Mouse (Mus musculus) lung, embryonic 14.5 days (tissue): ENCODE results near the gene Btbd6. TPM values are rescaled to one million over a fixed set of nuclear protein-coding genes. Genes with fewer than 3 reads are reported as not detected.

Experiments
- ATAC-seq: fragments of 200-750 bp; cut with Nextera tagmentation; 2 replicates; pipeline ENCODE4 v1.8.0; 2017; ENCODE audit warnings: mild to moderate bottlenecking, moderate TSS enrichment, moderate library complexity; ENCODE audit not compliant: insufficient read depth
- DNase-seq: peaks from one replicate; pipeline ENCODE4 v3.0.0-alpha.2; 2015
- H3K27ac ChIP-seq: fragments of 300-500 bp; sonication (generic); 2 replicates; pipeline ENCODE4 v1.5.1; 2014; ENCODE audit warnings: low read depth, mild to moderate bottlenecking, moderate library complexity
- H3K27me3 ChIP-seq: fragments of 300-500 bp; sonication (generic); 2 replicates; pipeline ENCODE4 v1.6.1; 2014; ENCODE audit warnings: low read length, control low read depth; ENCODE audit not compliant: insufficient read depth
- H3K36me3 ChIP-seq: fragments of 300-500 bp; sonication (generic); 2 replicates; pipeline ENCODE4 v1.6.1; 2014; ENCODE audit warnings: control low read depth; ENCODE audit not compliant: insufficient read depth
- H3K4me1 ChIP-seq: fragments of 300-500 bp; sonication (generic); 2 replicates; pipeline ENCODE4 v1.6.1; 2014; ENCODE audit warnings: antibody characterized with exemption, control low read depth; ENCODE audit not compliant: insufficient read depth
- H3K4me2 ChIP-seq: fragments of 300-500 bp; sonication (generic); 2 replicates; pipeline ENCODE4 v1.6.1; 2014; ENCODE audit warnings: mild to moderate bottlenecking
- H3K4me3 ChIP-seq: fragments of 300-500 bp; sonication (generic); 2 replicates; pipeline ENCODE4 v1.5.1; 2014; ENCODE audit warnings: low read depth, low read length
- H3K9ac ChIP-seq: fragments of 300-500 bp; sonication (generic); 2 replicates; pipeline ENCODE4 v1.6.1; 2014
- H3K9me3 ChIP-seq: fragments of 300-500 bp; sonication (generic); 2 replicates; pipeline ENCODE4 v1.6.1; 2016; ENCODE audit warnings: low read depth, low read length, control low read depth
- CTCF ChIP-seq: IDR thresholded peaks from 2 replicates; pipeline ENCODE4 v1.5.1; 2016; ENCODE audit warnings: antibody characterized with exemption, low read depth
- WGBS: fragments of 180-500 bp; shearing (Covaris S2); extraction: QIAGEN DNeasy Blood & Tissue Kit; methylation state at CpG from one replicate; pipeline ENCODE4 v1.1.7; 2014; 5-methylcytosine and 5-hydroxymethylcytosine counted together
- polyA plus RNA-seq: library from polyadenylated mRNA; unstranded; fragments of >200 nt; fragmentation: Nextera tagmentation; extraction: Ambion mirVana; gene quantifications from 2 replicates; pipeline ENCODE4 v1.2.1, GENCODE M21; 2014

The Btbd6 gene
- polyA plus RNA-seq, 1 experiment from 2014 or later: 26.7 TPM

DNA sequence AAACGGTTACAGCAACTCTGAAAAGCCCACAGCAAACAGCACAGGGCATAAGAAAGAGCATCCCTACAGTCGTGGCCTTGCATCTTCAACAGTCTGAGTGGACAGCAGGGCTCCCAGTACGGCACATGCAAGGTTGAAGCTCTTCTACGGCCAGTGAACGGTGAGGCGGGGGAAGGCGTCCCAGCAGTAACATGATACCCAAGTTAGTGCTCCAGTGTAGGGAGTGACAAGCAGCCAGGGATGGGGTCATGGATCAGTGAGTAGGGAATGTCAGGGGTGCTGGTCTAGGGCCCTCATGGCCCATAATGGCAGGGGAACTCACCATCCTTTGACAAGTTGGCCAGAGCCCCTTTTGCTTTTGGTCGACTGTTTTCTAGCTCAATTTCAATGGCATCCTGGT is 7.3 kb upstream of the Btbd6 start:
- H3K9me3 ChIP-seq: no peaks in the 10 kb centered on the region
- TF ChIP-seq CTCF: no peak
- 46% methylated on average over 8 of the region's 8 CpGs for WGBS
- no peak for DNase-seq
- H3K9ac ChIP-seq: no peak overlapping the region
- H3K4me1 ChIP-seq: no peaks in the 10 kb centered on the region
- no peak overlapping the region for H3K27ac ChIP-seq
- H3K4me3 ChIP-seq: no peak overlapping the region
- peaks cover 98% of the 10 kb centered on the region for H3K36me3 ChIP-seq
- no peak for ATAC-seq
- H3K27me3 ChIP-seq: no peaks in the 10 kb centered on the region
- H3K4me2 ChIP-seq: no peak overlapping the region

DNA sequence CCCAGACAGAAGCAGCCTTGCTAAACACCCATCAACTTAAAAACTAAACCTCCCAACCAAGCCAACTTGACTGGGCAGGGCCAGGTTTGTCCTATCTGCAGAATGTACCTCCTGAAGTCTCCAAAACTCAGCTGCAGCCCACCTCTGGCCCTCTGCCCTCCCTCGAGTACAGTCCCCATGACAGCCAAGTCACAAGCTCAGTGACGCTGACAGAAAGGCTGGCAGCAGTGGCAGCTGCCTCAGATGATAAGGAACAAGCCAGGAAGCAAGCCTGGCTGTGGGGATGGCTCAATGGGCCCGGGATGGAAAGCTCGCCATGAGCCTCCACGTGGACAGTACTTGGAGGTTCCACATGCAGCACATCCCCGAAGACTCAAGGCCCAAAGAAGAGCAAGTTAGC is 6.7 kb upstream of the Btbd6 start:
- Histone ChIP-seq H3K36me3 (peaks cover 93% of the 10 kb centered on the region), H3K9ac (no peak overlapping the region), H3K27me3 (no peaks in the 10 kb centered on the region), H3K4me2 (no peak overlapping the region), H3K9me3 (no peaks in the 10 kb centered on the region), H3K4me1 (no peaks in the 10 kb centered on the region), H3K27ac (no peak overlapping the region), H3K4me3 (no peak overlapping the region)
- DNase-seq: no peak
- ATAC-seq: no peak
- TF ChIP-seq CTCF: no peak
- WGBS: 86% methylated on average over 6 of the region's 6 CpGs

GRCm38 (mm10) chr12:112974736-112975135 is 1.5 kb upstream of the Btbd6 start:
- peaks cover 74% of the 10 kb centered on the region for H3K36me3 ChIP-seq
- DNase-seq (no peak), ATAC-seq (no peak)
- no peak for TF ChIP-seq CTCF
- WGBS: 90% methylated on average over 9 of the region's 9 CpGs
- H3K27ac ChIP-seq: no peak overlapping the region
- H3K27me3 ChIP-seq: no peaks in the 10 kb centered on the region
- no peak overlapping the region for H3K4me3 ChIP-seq
- H3K4me1 ChIP-seq: no peaks in the 10 kb centered on the region
- H3K9me3 ChIP-seq: no peaks in the 10 kb centered on the region
- no peak overlapping the region for H3K9ac ChIP-seq
- H3K4me2 ChIP-seq: no peak overlapping the region

- Histone ChIP-seq H3K36me3 (peaks cover 74% of the 10 kb centered on the region), H3K9ac (peak overlapping the region; percentile 84), H3K4me2 (peak overlapping the region; percentile 90), H3K9me3 (no peaks in the 10 kb centered on the region), H3K27me3 (no peaks in the 10 kb centered on the region), H3K27ac (peak overlapping the region; percentile 87), H3K4me1 (no peaks in the 10 kb centered on the region), H3K4me3 (peak overlapping the region; percentile 78)
- no peak; the same call in 1 of the 2 replicates for ATAC-seq
- peak; percentile 34 for DNase-seq
- TF ChIP-seq CTCF: no peak; the same call in 1 of the 2 replicates
- 36% methylated on average over 12 of the region's 12 CpGs for WGBS
These were observed 874 bp downstream of the Btbd6 start for GRCm38 (mm10) chr12:112977156-112977555.

DNA sequence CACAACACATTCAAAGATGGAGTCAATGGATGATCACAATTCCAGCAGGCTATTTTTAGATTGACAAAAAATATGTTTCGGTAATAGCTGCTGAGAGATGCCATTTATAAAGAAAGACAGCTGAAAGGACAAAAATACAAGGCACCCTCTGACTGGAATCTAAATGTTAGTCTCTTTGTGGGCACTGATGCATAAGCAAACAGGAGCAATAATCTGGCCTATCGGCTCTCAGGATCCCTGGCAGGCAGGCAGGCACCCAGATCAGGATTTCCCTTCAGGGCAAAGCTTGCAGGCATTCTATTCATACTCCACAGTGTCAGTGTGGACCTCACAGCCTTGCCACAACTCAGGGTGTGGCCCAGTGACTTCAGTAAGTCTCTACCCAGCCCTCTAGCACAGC is 5.7 kb downstream of the Btbd6 start:
- H3K9me3 ChIP-seq: no peaks in the 10 kb centered on the region
- H3K9ac ChIP-seq: no peak overlapping the region
- no peak overlapping the region for H3K4me2 ChIP-seq
- H3K4me3 ChIP-seq: no peak overlapping the region
- DNase-seq (no peak), ATAC-seq (no peak)
- no peaks in the 10 kb centered on the region for H3K27me3 ChIP-seq
- no peak for TF ChIP-seq CTCF
- 84% methylated on average over 2 of the region's 2 CpGs for WGBS
- H3K4me1 ChIP-seq: no peaks in the 10 kb centered on the region
- no peak overlapping the region for H3K27ac ChIP-seq
- peaks cover 95% of the 10 kb centered on the region for H3K36me3 ChIP-seq

- Histone ChIP-seq H3K9me3 (no peaks in the 10 kb centered on the region), H3K4me2 (no peak overlapping the region), H3K27me3 (no peaks in the 10 kb centered on the region), H3K4me1 (no peaks in the 10 kb centered on the region), H3K4me3 (no peak overlapping the region), H3K9ac (no peak overlapping the region), H3K36me3 (peaks cover 77% of the 10 kb centered on the region), H3K27ac (no peak overlapping the region)
- 92% methylated on average over 6 of the region's 6 CpGs for WGBS
- TF ChIP-seq CTCF: peak; percentile 51
- DNase-seq: peak; percentile 15
- no peak for ATAC-seq
These were observed 9.1 kb downstream of the Btbd6 start for GRCm38 (mm10) chr12:112985346-112985745.

GRCm38 (mm10) chr12:112987877-112988276 is 11.6 kb downstream of the Btbd6 start:
- DNase-seq (peak; percentile 32), ATAC-seq (no peak)
- Histone ChIP-seq H3K9ac (no peak overlapping the region), H3K4me3 (no peak overlapping the region), H3K4me1 (no peaks in the 10 kb centered on the region), H3K27ac (no peak overlapping the region), H3K36me3 (peaks cover 62% of the 10 kb centered on the region), H3K27me3 (no peaks in the 10 kb centered on the region), H3K4me2 (no peak overlapping the region), H3K9me3 (no peaks in the 10 kb centered on the region)
- 65% methylated on average over 6 of the region's 6 CpGs for WGBS
- peak; percentile 48 for TF ChIP-seq CTCF
